Mouse (Mus musculus) gastrocnemius, postnatal 36 days (tissue): ENCODE measurements at regions not wholly inside any gene's neighbourhood (a gene's known extent, or its start where the extent isn't known, plus 50 kb on each side); places are given as distances from the start of the nearest gene placed in this dataset.

Experiments used
- DNase-seq, 2 experiments: peaks; one replicate each; pipeline ENCODE4 v3.0.0; 2022
- intact Hi-C: fragments of 180-260 bp; cut with DNase I; formaldehyde crosslinking; loops from one replicate; pipeline ENCODE4 v1.15.1; 2025

DNA sequence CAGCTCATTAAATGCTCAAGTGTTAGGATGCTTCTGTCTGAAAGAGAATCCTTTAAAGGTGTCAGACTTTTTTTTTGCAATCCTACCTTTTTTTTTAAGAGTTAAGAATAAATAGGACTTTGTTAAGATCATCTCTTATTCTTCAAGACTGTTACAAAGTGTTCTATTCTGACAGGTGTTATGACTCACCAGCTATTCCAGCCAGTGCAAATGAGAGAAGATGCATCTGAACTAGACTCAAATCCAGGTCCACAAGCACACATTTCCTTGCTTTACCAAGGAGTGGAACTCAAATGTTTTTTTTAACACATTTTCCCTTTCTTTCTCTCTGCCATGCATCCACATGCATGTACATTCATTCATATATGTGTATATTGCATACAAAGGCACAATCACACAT, 98.4 kb upstream of the Atp10a start:
- no peak for DNase-seq

DNA sequence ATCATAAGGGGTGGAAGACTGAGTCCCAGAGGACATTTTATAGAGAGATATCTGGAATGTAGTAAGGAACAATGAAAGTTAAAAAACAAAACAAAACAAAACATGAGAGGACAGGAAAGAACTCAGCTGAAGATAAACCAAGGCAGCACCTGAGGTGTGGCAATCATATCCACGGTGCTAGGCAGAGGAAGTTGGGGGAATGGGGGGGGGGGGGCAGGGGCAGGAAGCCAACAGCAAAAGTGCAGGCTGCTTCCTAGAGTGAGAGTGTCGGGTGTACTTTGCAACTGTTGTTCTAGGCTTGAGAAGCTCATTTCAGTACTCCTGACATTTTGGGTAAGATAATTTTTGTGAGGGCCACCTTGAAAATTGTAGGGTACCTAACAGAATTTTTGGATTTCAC, 87.2 kb upstream of the Atp10a start:
- intact Hi-C loops = no loop called here
- DNase-seq = no peak

More for the DNA sequence above, 98.4 kb upstream of the Atp10a start:
- intact Hi-C loops = no loop called here

DNA sequence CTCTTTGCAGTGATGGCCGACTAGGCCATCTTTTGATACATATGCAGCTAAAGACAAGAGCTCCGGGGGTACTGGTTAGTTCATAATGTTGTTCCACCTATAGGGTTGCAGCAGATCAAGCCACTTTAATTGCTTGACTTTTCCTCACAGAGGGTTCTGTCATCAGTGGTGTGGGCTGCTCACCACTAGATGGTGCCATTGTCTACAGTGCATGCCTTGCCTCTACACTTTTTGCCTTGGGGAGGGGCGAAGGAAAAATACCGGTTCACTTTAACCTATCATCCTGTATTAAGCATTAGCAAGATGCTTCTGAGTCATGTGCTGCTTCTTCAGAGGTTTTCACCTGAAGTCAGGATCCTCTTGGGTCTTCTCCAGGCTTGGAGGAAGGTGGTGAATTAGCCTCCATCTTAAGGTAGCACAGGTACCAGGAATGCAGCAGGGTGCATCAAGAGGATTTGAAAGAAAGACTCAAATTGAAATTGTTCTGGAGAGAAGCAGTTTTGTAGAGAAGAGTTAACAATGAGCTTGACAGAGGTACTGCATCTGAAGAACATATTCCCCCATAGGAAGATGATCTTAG, 71.6 kb upstream of the Atp10a start:
- intact Hi-C loops = loop anchor here (10.0 kb wide), 3 partner anchors 160 to 500 kb away; no protein-coding TSS in a partner anchor
- peak; percentile 17 to 26 for DNase-seq

DNA sequence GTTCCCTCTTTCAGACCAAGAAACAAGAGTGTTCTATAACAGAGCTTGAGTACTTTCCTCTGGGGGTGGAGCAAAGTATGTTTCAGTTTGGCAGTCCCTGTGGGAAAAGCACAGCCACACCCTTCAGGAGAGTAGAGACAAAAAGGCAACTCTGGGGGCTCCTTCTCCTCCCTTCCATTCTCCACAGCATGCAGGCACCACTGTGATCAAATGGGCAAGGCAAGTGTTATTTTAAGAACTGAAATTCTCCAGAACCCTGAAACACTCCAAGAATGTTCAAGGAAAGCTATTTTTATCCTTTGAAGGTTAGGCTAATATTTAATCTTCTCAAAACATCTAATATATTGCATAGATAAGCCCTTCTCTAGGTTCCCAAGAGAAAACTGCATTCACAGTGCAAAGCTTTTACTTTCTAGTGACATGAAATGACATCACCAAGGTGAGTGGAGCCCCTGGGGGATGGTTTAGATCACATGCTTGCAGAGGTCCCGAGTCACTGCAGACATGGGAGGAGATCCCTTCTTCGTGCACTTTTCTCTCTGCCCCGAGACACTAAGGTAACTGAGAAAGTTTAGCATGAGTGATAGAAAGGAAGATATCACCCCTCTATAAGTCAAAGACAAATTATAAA, 70.2 kb upstream of the Atp10a start:
- intact Hi-C loops = loop anchor here (10.0 kb wide), 3 partner anchors 159 to 499 kb away; no protein-coding TSS in a partner anchor
- no peak for DNase-seq

DNA sequence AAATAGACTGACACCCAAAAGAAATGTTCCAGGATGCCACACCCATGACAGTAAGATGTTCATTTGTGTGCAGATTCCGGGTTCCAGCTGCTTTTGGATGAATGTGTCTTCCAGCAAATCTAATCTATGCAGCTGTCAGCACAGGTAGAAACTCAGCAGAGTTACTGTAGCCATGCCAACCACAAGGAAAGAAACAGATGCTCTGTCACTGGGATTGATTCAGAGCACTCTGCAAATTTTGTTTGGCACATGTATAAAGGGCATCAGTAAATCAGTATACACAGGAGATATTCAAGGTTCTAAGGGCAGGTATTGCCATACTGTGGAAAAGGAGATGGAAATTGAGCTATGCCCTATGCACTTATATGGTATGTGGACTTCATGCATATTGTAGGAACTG, 60.0 kb upstream of the Atp10a start:
- no peak for DNase-seq
- intact Hi-C loops = no loop called here
